Mouse (Mus musculus) gastrocnemius, adult 18-20 months (tissue): Measurements from ENCODE around the gene Slc25a27. TPM values are rescaled to one million over a fixed set of nuclear protein-coding genes. Genes with fewer than 3 reads are reported as not detected.

Experiments used
- DNase-seq: peaks from one replicate; pipeline ENCODE4 v3.0.0; 2021; ENCODE audit warnings: low spot score
- total RNA-seq, 2 experiments: library from RNA; stranded (reverse); gene quantifications; 2 replicates each; pipeline ENCODE4 v1.2.3; 2021

Gene Slc25a27
- total RNA-seq, 2 experiments from 2014 or later = 4.8 to 5.6 TPM

DNA sequence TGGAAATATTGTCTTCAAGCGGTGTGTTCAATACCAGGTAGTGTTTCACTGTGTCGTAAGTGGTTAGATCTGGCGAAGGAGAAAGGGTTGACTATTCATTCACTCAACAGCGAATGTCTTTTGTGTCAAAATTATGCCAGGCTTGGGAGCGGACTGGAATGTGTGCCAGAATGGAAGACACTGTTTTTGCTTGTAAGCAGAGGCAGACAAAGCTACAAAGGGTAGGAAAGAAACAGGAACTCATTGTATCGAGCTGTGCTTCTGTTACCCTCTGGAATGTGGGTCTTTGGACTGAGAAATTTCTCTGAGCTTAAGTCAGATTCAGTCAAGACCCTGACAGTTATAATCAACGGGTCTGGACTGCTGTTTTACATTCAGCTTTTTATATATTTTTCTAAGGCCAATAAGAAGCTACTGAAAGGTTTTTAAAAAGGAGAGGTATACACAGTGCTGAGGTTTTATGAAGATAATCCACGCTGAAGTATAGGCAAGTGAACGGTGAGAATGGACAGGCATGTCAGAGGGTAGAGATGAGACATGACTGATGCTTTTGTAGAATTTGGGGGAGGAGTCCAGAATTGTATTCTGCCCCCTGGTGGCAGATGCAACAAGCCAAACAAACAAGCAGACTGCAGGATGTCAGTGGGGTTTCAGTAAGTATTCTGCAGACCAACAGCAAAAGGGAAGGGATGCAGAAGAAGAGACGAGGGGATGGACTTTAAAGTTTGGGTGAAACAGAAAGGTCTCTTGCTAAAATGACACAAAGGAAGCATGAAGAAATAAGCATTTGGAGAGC lies 17.2 kb downstream of the Slc25a27 start:
- no peak for DNase-seq

DNA sequence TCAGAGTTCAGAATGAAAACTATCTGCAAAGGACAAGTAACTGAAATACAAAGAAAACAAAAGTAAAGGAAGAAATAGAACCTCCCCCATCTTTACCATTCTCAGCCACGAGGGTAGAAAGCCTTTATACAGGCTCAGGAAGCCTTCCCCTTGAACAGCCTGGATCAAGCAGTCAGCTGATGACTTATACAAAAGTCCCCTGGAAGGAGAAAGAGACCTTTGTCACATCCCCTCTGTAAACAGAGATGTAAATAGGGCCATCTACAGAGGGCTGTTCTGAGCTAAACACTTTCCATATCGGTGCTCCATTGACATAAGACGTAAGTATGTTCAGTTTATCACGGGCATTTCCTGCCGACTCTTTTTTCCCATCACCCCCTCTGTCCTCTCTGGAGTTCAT lies 20.1 kb downstream of the Slc25a27 start:
- DNase-seq = no peak

DNA sequence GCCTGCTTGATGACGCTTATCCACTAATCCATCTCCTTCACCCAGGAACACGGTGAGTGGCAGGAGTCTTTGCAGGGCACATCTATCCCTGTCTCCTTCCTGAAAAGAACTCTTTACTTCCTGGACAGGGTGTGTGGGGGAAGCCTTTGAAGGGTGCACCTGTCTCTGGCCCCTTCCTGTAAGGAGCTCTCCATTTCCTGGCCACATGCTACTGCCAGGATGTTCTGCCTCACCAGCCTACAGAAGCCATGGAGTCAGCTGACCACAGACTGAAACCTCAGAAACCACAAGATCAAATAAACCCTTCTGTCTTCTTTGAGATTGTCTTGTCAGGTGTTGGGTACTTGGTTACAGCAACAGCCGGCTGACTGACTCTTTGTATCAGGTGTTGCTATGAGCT lies 21.9 kb downstream of the Slc25a27 start:
- DNase-seq = no peak

DNA sequence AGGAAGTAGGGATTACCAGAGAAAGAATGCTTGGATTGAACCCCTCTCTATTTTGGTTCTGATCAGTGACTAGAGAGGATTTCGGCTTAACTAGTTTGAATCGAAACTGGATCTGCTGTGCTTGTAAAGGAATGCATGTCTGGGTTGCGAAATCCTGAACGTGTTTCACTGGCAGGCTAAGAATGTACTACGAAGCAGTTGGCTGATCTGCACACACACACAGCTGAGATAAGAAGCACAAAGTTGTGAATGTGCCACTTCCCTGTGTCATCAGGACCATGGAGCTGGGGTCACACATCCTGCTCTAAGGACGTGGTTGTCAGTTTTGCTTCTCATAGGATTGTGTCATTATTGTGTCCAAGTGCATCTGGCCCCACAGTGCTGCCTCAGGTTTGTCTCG lies 22.6 kb downstream of the Slc25a27 start:
- no peak for DNase-seq

DNA sequence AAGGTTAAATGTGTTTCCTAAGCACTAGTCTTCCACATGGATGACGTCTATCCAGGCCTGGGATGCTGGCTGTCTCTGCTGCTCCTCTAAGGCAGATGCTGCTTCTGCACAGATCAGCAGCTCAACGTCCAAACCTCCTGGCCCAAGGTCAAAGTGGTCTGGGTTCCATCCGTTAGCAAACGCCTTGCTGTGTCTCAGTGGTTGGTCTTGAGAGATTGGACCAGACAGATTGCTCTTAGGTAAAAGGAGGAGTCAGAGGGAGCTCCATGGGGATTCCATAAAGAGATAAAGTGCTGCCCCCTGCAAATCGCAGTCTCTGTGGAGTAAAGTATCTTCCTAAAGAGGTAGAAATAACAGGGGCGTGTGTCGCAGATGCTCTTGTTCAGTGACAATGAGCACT lies 23.8 kb downstream of the Slc25a27 start:
- no peak for DNase-seq

DNA sequence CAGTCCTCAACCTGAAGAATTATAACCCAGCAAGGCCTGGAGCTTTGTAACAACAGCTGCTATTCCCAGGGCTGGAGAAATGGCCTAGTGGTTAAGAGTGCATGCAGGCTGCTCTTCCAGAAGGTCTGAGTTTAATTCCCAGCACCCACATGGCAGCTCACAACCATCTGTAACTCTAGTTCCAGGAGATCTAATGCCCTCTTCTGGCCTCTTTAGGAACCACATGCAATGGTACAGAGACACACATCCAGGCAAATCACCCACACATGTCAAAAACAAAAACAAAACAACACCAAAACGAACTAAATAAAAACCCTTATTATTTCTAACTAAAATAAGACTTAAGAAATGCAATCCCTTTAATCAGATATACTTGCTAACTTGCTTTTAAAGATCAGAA lies 26.2 kb downstream of the Slc25a27 start:
- DNase-seq = no peak

DNA sequence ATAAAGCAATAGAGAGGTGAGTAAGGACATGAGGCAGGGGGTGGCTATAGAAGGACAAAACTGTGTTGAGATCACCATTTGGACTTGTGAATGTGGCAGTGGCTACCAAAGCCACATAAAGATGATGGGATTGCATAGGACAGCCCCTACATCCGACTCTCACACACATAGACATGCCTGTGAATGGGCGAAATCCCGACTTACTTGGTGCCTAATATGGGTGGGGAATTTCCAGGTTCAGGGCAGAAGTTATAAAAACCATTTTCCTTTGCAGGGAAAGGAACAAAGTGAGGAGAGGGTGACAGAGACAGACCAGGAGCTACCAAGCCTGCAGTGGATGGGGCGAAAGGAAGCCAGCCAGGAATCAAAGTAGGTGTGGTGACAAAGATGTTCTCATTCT lies 29.9 kb downstream of the Slc25a27 start:
- DNase-seq = no peak

DNA sequence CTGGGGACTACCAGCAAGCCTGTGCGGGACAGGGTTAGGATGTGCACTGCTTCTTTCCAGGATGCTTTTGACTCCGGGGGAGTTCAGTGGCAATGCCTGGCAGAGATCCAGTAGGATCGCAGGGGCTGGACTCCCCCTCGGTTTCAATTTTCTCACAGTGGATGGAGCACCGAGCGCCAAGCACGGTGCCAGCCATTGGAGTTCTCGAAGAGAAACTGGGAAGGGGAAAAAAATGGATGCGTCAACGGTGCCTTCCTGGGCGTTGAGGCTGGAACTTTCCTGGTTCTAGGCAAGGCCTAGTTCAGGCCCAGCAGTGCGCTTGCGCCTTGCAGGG lies 36.6 kb downstream of the Slc25a27 start:
- DNase-seq = no peak

DNA sequence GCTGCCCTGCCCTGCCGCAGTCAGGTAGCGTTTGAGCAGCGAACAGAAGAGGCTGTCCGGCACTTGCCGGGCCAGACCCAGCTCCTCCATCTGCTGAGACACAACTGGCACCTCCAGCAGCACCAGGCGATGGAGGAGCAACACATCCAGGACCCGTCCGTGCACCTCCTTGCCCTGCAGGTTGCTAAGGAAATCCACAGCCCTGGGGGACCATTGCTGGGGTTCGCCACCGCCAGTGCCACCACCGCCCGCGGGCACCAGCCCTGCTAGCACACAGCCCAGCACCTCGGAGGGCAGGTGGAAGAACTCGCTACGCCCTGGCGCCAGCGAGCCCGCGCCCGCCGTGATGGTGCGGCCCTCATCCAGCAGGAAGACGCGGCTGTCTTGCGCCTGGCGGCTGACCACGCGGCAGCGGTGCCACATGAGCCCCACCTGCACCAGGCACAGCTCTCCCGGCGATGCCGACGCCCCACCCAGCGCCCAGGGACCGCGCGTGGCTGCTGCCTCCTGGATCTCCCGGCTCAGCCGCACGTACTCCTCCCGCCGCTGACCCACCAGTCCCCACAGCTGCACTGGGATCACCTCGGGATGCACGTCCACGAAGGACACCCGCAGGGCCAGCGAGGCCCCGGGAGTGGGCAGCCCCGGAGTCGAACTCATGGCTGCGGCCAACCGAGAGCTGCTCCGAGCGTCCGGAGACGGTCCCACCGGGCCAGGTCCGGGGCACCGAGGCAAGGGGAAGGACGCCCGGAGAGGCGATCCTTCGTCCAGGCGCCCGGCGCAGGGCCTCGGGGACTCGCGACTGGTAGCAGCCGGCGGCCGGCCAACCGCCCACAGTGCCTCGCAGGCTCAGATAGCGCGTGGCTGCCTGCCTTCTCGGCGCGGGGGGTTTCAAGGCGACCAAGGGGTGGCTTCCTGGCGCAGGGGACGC lies 37.3 kb downstream of the Slc25a27 start, which contains the start of gene Tdrd6:
Gene Tdrd6 (minus strand): TSS at position 804 of the 931 bp plus-strand sequence.
- no peak for DNase-seq

DNA sequence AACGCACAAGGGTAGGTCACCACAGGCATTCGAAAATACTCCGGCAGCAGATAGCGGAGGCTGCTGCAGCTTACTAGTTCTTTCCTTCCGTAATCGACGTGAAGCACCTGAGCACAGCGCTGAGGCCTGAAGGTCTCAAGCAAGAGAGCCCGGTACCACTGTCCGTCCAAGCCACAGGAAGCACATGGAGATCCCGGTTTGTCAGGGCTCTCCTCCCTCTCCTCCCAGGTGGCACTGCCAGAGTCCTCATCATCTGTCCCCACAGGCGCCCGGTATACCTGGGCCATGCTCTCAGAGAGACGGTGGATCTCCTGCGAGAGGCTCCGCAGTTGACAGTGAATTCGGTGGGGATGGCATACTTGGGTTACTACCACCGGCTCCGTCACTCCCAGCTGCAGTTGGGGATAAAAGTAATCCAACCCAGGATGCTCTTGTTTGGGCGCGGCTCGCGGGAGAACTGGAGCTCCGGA lies 38.0 kb downstream of the Slc25a27 start:
- DNase-seq = no peak

DNA sequence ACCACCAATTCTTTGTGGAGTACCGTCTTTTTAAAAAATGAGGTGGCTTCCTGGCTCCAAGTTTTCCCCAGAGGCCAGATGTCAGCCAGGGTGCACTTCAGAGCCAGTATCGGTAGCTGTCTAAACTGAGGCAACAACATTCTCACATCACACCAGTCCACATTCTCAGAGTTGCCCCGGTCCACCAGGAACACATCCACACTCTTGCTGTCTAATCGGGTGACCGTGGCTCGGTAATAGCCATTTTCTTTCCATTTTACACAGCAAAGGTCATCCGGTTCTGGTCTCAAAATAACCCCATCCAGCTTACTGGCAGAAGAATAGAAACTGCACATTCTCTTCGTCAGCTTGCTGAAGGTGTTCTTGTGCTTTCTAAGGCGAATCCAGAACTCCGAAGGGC lies 38.8 kb downstream of the Slc25a27 start:
- DNase-seq = no peak

DNA sequence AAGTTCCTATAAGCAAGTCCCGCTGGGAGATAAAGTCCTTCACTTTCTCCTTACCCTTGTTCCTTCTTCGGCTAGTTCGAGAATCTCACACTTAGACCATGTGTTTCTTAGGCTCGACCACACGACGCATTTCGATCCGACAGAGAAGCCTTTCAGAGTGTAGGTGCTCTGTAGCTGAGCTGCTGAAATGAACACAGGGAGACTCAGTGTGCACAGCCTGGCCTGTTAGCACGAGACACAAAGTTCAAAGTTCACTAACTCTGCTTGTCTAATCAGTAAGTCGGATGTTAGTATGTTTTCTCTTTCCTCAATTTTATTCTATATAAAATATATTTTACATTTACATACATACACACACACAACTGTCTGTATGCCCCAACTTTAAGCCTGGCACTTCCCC lies 44.9 kb downstream of the Slc25a27 start:
- DNase-seq = no peak

DNA sequence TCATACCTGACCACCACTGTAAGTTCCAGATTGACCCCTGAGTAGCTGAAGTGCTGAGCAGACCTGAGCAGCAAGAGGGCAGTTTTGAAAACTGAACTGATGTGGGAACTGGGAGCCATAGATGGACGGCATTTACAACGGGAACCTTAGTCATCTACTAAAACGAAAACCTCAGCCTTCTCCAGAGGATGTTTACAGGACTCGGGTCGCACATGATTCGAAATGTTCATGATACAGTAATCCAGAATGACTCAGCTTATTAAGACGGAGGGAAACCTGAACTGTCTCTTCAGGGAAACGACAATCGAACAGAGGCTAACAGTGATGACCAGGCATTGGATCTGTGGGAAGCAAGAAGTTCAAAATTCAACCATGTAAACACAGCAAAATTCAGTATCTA lies 47.9 kb downstream of the Slc25a27 start:
- no peak for DNase-seq

DNA sequence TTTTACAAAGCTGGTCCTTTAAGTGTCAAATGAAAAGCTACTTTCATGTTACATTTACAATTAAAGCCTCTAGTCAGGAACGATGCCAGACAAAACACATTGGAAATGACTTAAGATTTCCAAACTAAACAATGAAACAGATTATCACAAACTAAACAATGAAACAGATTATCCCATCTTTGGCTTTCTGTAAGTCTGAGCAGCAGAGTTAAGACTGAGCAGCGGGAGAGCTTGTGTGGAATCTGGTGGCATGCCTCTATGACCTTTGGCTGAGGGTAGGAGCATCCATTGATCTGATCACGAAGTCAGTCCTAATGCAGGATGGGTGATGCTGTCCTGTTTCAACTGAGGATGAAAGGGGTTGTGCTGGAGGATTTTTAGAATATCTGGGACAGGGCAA lies 54.8 kb downstream of the Slc25a27 start:
- no peak for DNase-seq

DNA sequence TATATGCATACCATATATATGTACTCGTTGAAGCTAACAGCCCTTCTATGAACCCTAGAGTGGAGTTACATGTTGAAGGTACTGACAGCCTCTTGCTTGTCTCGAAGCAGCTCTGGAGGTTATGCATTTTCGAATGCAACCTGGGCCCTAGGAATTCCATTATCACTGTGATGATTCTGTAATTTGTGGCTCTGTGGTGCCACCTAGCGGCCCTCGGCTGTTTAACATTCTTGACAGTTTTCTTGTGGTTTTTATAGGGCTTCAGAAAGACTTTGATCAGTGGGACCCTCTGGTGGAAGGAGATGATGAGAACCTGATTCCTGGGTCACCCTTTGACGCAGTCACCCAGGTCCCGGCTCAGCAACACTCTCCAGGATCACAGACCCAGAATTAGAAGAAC lies 55.4 kb downstream of the Slc25a27 start:
- no peak for DNase-seq

DNA sequence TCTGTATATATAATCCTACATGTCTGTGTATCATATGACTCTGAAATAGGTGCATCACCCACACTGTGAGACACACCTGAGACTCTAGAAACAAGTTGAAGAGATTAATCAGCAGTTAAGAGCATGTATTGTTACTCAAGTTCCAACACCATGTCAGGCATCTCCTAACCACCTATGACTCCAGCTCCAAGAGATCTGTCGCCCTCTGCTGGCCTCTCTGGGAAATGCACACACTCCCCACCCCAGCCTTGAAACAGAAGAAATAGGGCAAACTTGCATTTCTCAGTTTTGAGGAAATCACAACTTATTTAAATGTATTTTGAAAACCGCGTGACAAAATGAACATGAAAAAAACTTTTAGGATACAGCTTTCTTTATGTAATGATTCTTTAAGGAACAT lies 60.3 kb downstream of the Slc25a27 start:
- DNase-seq = peak; percentile 69

DNA sequence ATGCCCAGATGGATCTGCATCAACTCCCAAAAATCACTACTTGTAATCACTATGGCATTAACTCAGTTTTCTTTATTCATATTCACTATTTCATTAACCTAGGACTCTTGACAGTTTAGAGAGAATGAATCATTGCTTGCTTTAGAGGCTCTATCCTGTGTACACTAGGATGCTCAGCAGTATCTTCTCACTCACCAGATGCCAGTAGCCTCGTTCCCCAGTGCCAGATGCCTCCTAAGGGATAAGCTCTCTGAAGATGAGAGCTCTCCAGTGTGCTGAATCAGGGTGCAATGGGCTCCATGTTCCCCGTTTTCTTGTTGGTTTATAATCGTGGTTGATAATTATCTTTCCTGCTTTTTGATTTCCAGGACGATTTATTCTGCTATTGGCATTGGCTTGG lies 68.3 kb downstream of the Slc25a27 start:
- DNase-seq = no peak

DNA sequence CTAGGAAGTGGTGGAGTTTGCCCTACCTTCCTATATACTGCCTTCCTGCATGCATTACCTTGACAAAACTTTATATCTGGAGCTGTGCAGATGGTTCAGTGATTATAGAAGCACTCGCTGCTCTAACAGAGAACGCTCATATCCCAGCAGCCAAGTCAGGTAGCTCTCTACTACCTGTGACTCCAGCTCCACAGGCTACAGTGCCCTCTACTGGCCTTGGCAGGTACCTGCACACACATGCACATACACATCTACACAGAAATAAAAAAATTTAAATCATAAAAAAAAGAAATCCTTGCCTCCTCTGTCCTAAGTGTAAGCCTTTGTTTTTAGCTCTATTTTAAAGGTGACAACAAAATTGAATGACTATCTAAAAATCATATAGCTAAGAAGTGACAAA lies 69.3 kb downstream of the Slc25a27 start:
- no peak for DNase-seq

DNA sequence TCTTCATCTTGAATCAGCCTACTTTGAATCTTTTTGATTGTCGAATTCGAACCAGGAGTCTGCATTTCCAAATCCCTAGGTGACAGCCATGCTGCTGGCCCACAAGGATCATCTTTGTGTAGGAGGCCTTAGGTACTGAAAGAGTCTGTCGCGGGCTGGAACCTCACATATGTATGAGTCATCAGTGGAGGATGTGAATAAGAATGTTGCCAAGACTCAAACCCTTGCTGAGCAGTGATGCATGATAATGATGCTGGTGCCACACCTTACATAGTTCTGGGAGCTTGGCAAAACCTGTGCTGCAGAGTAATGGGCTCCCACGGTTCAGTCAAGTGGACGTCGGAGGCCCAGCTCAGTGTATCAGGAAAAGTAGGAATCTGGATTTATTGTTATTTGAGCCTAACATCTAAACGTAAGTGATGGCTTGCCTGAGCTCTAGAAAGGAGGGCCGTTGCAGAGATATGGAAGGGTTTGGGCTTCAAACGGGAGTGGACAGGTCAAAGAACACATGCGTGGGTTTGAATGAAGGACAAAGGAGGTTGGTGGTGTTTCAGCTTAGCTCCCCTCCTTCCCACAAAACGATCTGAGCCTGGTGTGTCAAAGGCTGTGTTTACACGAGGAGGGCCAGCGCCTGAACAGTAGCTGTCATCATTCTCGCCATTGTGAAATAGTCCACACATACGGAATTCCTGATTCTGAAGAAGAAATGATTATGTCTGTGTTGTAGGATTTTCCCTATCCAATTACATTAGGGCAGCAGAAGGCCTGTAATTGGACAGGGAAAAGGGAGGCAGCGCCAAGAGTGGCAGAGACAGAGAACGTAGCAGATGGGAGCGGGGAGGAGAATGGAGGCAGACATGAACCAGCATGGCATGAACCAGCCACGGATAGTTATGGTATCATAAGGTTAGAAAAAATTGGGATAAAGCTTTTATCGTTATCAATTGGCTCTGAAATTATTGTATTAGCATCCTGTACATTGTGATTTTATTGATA lies 74.4 kb downstream of the Slc25a27 start:
- no peak for DNase-seq
